Mouse (Mus musculus) cerebellum, adult 8-10 months (tissue): ENCODE results near the gene Ehd4.

ENCODE experiments used
- DNase-seq: peaks from one replicate; pipeline ENCODE4 v3.0.0; 2022

The Ehd4 gene

DNA sequence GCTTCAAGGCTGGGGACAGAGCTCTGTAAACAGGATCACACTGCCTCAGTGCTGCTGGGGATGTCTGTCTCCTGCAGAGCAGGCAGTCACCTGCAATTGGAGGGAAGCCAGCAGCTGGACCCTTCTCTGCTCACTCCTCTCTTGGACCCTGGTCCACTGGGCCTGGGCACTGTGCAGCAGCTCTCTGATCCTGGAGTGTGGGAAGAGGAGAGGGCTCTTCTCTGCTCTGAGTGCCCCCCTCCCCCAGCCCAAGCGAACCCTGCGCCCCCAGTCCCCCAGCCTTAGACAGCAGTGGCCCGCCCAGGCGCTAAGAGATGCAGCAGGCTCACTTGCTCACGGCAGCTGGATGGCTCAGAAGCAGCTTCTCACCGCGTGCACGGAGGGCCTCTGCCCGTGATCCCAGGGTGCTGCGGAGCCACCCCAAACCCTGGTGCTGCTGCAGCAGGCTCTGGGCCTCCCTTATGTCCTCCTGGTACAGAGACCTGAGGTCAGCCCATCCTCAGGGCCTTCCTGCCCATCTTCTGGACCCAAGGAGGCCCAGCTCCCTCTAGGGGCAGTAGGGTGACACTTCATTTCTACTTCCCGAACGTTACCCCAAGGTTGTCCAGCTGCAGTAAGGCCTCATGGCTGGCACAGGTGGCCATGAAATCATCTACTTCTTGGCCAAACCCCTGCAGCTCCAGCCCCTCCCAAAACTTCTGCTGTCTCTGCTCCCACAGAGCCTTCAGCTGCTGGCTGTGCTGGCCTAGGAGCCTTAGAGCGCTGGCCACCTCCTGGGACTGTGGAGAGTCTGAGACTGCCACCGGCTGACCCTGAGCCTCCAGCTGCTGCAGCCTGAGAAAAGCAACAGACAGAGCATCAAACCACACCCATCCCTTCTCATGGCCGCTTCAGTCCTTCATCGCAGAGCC is 85.6 kb downstream of the Ehd4 start:
- peak; percentile 25 for DNase-seq

DNA sequence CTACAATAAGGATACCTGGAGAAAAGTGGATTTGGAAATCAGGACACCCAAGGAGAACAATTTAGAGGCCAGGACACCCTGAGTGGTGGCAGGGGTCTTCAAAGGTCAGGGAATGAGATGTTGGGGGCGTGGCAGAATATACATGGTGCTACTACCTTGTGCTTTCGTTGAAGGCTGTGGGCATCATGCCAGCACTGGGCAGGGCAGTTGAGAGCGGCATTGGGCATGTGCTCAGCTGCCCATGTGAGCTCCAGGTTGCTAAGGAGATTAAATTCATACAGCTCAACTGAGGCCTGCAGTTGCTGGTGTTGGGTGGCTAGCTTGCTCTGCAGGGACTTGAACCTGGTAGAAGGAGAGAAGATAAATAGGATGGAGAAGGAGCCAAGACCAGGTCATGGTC is 88.2 kb downstream of the Ehd4 start:
- no peak for DNase-seq

DNA sequence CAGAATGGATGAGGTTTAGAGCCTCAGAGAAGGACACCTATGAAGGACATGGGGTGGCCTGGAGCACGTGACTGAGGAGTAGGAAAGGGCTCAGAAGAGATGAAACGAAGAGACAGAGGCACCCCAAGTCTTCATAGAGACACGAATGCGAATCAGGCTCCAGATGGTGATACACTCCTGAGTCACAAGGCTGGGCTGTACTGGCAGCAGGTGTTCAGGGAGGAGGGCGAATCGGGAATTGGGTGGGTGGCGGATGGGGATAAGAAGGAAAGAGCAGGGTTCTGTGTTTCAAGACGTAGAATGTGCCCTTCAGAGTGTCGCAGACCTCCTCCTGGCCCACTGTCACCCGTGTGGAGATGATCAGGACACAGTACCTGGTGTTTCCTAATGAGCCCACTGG is 89.2 kb downstream of the Ehd4 start:
- no peak for DNase-seq

DNA sequence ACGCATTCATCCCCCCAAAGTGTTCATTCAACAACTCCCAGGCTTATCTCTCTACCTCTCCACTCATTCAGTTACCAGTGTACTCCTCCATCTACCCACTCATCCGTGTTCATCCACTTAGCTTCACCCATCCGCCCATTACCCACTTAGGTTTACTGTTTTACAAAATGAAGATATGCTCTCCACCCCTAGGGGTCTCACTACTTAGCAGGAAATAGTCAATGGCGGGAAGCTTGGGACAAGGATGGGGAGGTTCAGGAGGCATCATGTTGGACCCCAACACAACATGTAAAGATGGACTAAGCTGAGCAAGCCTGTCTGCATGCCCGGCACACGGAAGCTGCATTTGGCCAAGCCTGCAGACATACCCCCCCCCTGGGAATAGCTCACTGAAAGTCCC is 89.8 kb downstream of the Ehd4 start:
- no peak for DNase-seq

DNA sequence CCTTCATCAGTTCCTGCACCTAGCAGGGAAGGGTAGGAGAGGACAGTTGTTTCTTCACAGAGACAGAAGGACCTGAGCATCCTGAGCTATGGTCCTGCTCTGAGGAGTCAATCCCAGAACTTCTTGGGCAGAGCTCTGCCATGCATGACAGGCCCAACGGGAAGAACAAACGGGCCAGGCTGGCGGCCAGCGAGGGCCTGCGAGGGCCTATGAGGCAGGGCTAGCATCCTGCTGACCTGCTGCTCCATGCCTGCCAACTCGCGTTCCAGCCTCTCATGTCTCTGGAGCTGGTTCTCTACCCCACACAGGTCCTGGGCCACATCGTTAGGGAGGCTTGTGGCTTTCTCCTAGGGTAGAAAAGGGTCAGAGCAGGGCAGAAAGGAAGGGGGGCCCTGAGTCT is 92.2 kb downstream of the Ehd4 start:
- no peak for DNase-seq

DNA sequence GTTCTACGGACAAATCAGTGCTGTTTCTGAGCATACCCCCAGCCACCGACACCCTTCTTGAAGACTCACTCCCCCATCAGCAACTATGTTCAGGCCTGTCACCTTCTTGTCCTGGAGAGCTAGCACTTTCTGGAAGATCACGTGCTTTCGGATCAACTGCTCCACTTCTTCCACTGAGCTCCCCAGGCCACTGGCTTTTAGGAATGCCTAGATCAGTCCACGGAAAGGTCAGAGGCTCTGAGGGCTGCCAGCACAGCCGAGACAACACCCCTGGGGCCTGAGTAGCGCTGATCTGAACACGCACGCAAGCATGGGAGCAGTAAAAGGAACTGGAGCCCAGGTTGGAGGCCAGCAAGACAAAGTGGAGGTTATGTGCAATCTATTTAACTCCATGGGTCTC is 93.8 kb downstream of the Ehd4 start:
- DNase-seq: no peak

DNA sequence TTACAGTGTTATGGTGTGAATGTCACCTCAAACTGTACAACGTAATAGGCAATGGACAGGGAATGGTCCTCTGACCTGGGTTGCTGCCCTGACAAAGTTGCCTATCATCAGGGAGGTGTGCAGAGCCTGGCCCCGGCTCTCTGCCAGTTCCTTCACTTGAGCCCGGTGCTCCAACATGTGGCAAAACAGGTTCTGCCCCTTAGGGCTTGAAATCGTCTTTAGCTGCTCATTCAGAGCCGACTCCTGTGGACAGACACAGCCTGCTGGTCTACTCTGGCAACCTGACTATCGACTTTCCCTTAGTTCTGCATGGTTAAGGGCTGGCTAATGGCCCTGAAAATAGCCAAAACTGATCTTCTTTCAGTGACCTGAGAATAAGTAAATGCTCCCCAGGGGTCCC is 94.2 kb downstream of the Ehd4 start:
- no peak for DNase-seq

DNA sequence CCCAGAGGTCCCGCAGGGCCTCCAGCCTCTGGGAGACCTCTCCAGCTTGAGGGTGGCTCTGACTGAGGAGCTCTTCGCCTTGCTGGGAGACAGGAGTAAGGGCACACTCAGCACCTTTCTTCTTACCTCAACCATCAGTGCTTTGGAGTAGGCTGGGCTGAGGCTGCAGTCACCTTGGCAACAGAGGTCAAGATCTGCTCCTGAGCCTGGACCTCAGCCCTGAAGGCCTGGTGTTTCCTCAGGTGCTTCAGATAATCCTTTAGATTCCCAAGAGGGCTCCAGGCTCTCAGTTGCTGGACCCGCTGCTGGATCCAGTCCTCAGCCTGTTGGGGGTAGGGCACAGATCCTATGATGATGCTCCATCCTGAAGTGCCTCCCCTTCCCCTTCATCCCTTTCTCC is 94.9 kb downstream of the Ehd4 start:
- DNase-seq: no peak

DNA sequence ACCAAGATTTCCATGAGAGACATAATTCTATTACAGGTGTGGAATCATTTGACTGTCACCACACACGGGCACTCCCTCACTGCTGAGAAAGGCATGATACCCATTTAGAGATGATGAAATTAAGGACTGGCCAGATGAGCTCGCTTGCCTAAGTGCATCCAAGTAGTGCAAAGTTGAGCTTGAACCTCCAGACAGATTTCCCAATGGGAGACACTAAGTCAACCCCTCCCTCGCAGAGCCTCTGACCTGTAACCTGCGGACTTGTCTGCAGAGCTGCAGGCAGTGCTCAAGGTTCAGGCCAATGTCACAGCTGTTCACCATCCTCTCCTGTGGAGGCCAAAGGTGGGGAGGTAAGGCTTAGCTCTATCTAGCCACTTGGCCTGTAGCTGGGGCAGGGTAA is 95.6 kb downstream of the Ehd4 start:
- DNase-seq: no peak

DNA sequence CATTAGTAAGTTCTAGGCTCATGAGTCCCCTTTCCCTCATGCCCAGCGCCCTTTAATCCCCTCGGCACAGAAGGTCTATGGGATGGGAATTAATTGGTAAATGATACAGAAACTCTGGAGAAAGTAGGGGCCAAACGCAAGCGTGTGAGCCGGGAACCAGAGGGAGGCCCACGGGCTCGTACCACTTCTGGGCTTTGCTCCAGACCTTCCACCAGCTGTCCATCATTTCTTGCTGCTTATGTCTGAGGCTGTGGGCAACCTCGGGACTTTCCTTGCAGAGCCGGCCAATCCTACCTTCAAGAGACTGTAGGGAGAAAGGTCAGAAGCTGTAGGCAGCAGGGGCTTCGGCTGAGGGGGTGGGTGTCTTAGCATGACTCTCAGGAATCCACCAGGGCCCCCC is 98.5 kb downstream of the Ehd4 start:
- no peak for DNase-seq

DNA sequence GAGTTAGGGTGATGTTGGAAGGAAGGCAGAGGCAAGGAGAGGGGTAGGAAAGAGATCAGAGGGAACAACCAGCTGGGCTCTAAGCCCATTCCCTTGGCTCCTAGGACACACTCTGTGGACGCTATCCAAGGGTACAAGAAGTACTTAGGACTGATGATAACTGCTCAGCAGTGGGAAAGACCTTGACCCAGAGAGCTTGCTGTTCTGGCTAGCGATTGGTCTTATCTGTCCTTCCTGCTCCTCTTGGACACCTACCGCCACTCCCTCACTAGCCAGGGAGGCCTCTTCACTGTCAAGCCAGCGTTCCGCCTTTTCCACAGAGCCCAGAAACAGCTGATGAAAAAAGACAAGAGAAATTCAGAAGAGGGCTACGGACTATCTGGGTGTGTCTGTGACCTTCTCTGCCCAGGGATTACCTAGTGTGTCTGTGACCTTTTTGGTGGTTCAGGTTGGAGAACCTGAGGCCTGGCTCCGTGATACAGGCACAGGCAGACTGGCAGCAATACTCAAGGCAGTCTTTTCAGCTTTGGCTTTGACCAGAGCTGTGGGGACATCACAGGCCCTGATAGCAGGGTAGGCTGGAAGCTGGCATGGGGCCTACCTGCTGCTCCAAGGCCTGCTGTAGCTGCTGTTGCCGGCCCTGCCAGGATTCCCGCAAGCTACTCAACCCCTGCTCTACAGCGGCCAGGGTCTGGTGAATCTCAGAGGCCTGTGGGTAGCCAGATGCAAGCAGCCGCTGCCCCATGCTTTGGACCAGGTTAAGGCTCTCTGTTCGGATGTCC is 99.4 kb downstream of the Ehd4 start:
- no peak for DNase-seq

DNA sequence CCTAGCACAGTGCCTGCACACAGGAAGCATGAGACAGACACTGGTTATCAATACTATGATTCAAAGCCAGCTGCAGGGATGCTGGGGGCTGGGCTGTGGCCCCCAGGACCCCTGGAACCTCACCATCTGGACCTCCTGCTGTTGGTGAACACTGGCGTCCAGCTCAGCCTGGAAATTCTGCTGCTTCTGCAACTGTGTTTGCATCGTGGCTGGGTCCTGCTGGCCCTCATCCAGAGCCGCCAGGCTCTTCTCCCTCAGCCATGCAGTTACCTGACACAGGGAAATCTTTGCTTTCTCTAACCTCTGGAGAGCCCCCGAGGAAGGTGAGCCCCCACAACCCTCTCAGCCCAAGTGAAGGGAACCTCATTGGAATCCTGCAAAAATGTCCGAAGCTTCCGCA is 103.0 kb downstream of the Ehd4 start:
- DNase-seq: no peak

DNA sequence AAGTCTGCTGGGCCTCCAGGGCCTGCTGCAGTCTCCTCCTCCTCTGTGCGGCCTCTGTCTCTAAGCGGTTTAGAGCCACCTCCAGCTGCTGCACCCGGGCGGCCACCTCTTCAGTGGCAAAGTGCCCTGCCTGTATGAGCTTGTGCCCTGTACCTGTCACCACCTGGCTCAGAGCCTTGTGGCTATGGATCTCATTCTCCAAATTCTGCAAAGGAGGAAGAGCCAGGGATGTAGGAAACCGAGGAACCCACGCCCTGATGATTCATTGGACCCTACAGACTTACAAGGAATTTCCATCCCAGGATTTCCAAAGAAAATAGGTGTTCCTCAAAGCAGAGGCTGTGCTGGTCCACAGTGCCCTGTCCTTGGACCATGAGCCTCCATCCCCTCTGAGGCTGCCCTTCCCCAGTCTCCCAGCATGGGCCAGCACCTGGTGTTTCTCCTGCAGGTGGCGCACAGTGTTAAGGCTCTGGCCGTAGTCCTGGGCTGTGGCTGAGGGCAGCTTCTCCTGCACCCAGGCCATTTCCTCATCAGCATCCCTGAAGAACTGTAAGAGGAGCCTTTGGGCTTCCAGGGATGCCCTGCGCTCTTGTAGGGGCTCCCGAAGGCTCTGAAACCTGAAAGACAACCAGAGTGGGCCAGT is 104.7 kb downstream of the Ehd4 start:
- no peak for DNase-seq

DNA sequence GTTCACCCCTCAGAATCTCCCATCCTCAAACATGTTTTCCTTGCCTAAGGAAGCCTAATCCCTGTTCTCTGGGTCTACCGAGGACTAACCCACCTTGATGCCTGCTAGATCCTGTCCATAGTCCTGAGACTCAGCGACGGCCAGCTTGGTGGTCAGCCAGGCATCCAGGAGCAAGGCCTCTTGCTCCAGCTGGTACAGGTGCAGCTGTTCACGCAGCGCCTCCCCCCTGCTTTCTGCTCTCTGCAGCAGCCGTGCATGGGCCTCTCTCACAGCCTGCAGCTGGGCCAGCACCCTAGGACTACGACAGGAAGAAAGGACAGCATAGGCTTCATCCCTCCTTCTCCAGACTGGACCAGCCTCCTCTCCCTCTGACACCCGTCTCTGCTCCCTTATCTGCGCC is 106.2 kb downstream of the Ehd4 start:
- DNase-seq: no peak

DNA sequence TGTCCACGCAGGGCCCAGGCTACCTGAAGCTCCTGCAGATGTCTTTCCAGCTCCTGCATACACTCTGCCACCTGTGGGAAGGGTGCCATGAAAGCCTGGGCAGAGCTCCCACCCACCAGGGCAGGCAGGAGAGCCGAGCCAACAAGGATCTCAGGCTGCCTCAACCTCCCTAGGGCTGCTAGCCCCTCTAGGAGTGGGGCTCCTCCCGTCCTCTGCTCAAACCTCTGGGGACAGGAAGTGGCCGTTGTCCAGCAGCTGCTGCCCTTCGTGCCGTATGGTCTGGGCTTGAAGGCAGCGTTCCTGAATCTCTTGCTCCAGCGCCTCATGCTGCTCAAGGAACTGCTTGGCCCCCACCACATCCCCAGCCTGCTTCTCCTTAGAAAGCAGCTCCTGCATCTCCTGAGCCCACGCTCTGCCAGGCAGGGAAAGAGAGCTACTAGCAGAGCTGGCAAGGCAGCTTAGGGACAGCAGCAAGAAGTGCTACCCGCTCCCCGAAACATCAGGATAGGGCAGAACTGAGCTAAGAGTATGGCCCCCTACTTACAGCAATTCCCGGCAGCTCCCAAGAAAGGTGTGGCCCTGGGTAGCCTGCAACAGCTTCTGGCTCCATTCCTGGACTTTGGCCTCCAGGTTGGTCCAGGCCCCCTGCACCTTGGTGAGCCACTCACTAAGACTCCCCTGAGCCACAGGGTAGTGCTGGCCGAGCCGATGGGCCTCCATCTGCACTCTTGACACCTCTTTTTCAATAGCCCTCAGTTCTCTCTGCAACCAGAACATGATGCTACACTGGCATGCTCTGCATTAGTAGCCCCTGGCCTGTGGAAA is 107.7 kb downstream of the Ehd4 start:
- no peak for DNase-seq

DNA sequence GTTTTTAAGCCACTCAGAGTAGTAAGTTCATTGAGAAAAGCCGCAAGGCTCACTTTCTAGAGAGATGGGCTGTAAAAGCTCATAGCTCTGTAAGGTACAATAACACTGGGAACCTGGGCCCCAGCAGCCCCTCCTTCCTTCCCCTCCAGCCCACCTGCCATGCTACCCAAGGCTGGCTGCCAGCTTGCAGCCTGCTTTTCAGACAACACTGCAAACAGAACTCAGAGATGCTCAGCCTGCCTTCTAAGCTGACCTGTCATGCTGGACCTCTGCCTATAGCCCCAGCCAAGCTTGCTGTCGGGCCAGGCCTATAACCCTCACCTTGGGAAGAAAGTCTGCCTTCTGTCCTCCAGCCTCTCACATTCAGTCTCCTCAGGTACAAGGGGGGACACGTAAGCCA is 109.7 kb downstream of the Ehd4 start:
- no peak for DNase-seq

DNA sequence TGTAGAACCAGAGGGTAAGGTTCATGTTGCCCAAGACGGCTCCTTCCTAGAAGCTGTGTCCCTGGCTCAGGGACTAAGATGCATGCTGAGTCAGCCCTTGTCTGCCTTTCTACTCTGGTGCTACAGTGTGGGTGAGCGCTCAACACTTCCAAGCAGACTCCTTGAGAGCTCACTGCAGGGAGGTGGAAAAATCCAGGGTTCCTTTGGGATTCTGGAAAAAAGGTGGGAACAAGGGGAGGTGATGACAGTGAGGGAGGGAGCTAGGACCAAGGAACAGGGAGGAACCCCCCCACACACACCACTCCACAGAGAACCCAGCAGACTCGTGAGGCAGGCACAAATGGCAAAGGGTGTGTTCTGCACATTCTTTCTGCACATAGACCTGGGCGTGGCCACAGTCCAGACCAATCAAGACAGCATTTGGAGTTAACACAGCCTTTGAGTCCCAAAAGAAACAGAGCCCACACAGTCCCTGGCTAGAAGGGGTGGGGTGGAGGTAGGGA is 110.3 kb downstream of the Ehd4 start:
- DNase-seq: no peak

DNA sequence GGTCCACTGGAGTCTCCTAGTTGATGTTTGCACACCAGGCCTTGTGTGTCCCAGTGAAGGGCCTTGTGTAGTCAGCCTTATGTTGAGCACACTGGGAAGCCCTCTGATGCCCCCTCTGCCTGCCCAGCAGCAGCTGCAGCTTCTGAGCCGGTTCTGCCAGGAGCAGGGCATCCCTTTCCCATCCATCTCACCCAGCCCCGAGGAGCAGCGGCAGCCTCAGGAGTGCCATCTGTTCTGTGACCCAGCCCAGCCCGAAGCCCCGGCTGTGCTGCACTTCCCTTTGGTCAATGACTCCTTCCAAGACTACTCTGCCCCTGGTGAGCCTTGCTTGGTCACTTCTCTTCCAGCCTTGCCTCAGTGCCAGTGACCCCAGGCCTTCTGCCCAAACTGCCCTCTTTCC is 113.4 kb downstream of the Ehd4 start:
- no peak for DNase-seq
